Mouse (Mus musculus) small intestine, adult 2 months (tissue): ENCODE measurements at regions not wholly inside any gene's neighbourhood (a gene's known extent, or its start where the extent isn't known, plus 50 kb on each side); places are given as distances from the start of the nearest gene placed in this dataset.

Source experiments
- H3K27ac ChIP-seq: fragments of 200-500 bp; 2 replicates; pipeline ENCODE4 v1.5.1; 2012; ENCODE audit warnings: low read depth, low read length, control low read depth, inconsistent platforms; ENCODE audit not compliant: insufficient read depth
- H3K27me3 ChIP-seq: fragments of 200-500 bp; 2 replicates; pipeline ENCODE4 v1.6.1; 2012; ENCODE audit warnings: mild to moderate bottlenecking, moderate library complexity, low read length, inconsistent platforms; ENCODE audit not compliant: control insufficient read depth, insufficient read depth
- H3K36me3 ChIP-seq: fragments of 200-500 bp; 2 replicates; pipeline ENCODE4 v1.6.1; 2012; ENCODE audit warnings: mild to moderate bottlenecking, low read length, control low read depth, inconsistent platforms; ENCODE audit not compliant: control insufficient read depth, insufficient read depth
- H3K4me1 ChIP-seq: fragments of 200-500 bp; 2 replicates; pipeline ENCODE4 v1.6.1; 2012; ENCODE audit warnings: low read length, inconsistent platforms, mixed read lengths; ENCODE audit not compliant: control insufficient read depth, insufficient read depth, insufficient read length
- H3K4me3 ChIP-seq: fragments of 200-500 bp; 2 replicates; pipeline ENCODE4 v1.5.1; 2012; ENCODE audit warnings: low read depth, mild to moderate bottlenecking, control low read depth, inconsistent platforms, low read length, moderate library complexity
- CTCF ChIP-seq: fragments of 200-500 bp; IDR thresholded peaks from 2 replicates; pipeline ENCODE4 v1.5.1; 2012; ENCODE audit warnings: low read depth, mild to moderate bottlenecking, control low read depth, inconsistent platforms, low read length, moderate library complexity, mixed read lengths; ENCODE audit not compliant: insufficient replicate concordance, insufficient read length; ENCODE audit errors: extremely low read depth
- POLR2A ChIP-seq: fragments of 200-500 bp; IDR thresholded peaks from 2 replicates; pipeline ENCODE4 v1.6.1; 2012; ENCODE audit warnings: low read depth, mild to moderate bottlenecking, control low read depth, inconsistent platforms, low read length, moderate library complexity
- WGBS: fragments of 180-500 bp; shearing (Covaris S2); methylation state at CpG from one replicate; pipeline ENCODE4 v1.1.7; 2018; 5-methylcytosine and 5-hydroxymethylcytosine counted together

GRCm38 (mm10) chr13:46032281-46032680 lies 67.5 kb upstream of the Atxn1 start:
- WGBS: 67% methylated on average over 2 of the region's 2 CpGs
- H3K27ac ChIP-seq: no peak overlapping the region
- no peaks in the 10 kb centered on the region for H3K4me1 ChIP-seq
- no peaks in the 10 kb centered on the region for H3K27me3 ChIP-seq
- no peaks in the 10 kb centered on the region for H3K36me3 ChIP-seq
- TF ChIP-seq CTCF (no peak), POLR2A (no peak)
- no peak overlapping the region for H3K4me3 ChIP-seq

- peaks cover 6% of the 10 kb centered on the region; the same call in 1 of the 2 replicates for H3K4me1 ChIP-seq
- no peaks in the 10 kb centered on the region for H3K36me3 ChIP-seq
- no peak for TF ChIP-seq CTCF
- TF ChIP-seq POLR2A: no peak
- H3K4me3 ChIP-seq: no peak overlapping the region
- 27% methylated on average over 2 of the region's 2 CpGs for WGBS
- H3K27ac ChIP-seq: no peak overlapping the region
- H3K27me3 ChIP-seq: no peaks in the 10 kb centered on the region
These were observed 61.2 kb upstream of the Atxn1 start for GRCm38 (mm10) chr13:46026018-46026417.

GRCm38 (mm10) chr13:46023630-46024041 lies 58.8 kb upstream of the Atxn1 start:
- 13% methylated on average over 5 of the region's 5 CpGs for WGBS
- Histone ChIP-seq H3K36me3 (no peaks in the 10 kb centered on the region), H3K4me1 (peaks cover 7% of the 10 kb centered on the region; the same call in 1 of the 2 replicates), H3K27me3 (no peaks in the 10 kb centered on the region), H3K27ac (no peak overlapping the region), H3K4me3 (no peak overlapping the region)
- TF ChIP-seq CTCF: no peak
- no peak for TF ChIP-seq POLR2A

GRCm38 (mm10) chr13:46023187-46023586 lies 58.4 kb upstream of the Atxn1 start:
- Histone ChIP-seq H3K4me3 (no peak overlapping the region), H3K27me3 (no peaks in the 10 kb centered on the region), H3K36me3 (no peaks in the 10 kb centered on the region), H3K4me1 (peaks cover 9% of the 10 kb centered on the region; the same call in 1 of the 2 replicates), H3K27ac (no peak overlapping the region)
- no peak for TF ChIP-seq CTCF
- TF ChIP-seq POLR2A: no peak
- 19% methylated on average over 5 of the region's 5 CpGs for WGBS

- Histone ChIP-seq H3K4me3 (no peak overlapping the region), H3K36me3 (no peaks in the 10 kb centered on the region), H3K4me1 (peaks cover 9% of the 10 kb centered on the region; the same call in 1 of the 2 replicates), H3K27ac (no peak overlapping the region), H3K27me3 (no peaks in the 10 kb centered on the region)
- TF ChIP-seq POLR2A (no peak), CTCF (no peak)
- WGBS: 75% methylated on average over 6 of the region's 6 CpGs
These were observed 56.4 kb upstream of the Atxn1 start for GRCm38 (mm10) chr13:46020945-46021835.

- no peaks in the 10 kb centered on the region for H3K27me3 ChIP-seq
- no peak overlapping the region for H3K4me3 ChIP-seq
- 33% methylated on average over 9 of the region's 9 CpGs for WGBS
- no peaks in the 10 kb centered on the region for H3K36me3 ChIP-seq
- H3K27ac ChIP-seq: no peak overlapping the region
- peaks cover 9% of the 10 kb centered on the region; the same call in 1 of the 2 replicates for H3K4me1 ChIP-seq
- no peak for TF ChIP-seq POLR2A
- TF ChIP-seq CTCF: no peak
These were observed 54.8 kb upstream of the Atxn1 start for GRCm38 (mm10) chr13:46019431-46020166.
